Mouse (Mus musculus): ENCODE measurements around the gene Dennd2d. TPM values are rescaled to one million over a fixed set of nuclear protein-coding genes. Genes with fewer than 3 reads are reported as not detected.

Gene Dennd2d
- polyA plus RNA-seq (2012; fragmentation: generic; extraction: Trizol): under 1 TPM; 0.02 to 0.26 TPM

DNA sequence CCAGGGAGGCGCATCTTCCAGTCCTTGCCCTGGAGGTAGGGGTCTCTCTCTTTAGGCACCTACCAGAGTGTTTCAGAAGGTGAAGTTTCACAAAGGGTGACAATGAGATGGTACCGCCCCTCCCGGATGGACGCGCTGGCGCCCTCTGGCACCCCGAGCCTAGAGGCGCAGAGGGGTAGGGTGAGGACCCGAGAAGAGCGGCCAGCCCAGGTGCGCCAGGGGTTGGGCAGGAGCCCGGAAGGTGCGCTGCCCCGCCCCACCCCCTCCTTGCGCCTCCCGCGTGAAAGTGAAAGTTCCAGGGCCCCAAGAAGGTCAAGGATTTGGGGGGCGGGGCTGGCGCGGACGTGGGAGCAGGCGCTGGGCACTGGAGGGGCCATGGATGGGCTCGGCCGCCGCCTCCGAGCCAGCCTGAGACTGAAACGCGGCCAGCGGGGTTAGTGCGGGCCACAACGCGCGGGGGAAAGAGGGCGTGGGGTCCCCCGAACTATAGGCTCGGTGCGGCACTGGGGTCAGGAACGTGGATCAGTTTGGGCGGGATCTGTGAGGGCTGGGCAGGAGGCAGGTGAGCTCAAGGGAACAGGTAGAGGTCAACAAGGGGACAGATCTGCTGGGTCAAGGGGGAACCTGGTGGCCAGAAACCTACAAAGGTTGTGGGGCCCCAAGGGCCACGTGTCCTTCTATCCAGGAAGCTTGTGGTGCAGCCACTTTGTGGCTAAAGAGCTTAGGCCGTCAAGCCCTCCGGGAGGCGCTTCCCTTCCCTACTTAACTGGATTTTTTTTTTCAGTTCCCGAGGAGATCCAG is at the start of gene Dennd2d:
Gene Dennd2d, plus strand, starts transcription at position 125 of the 801 bp plus-strand sequence.

DNA sequence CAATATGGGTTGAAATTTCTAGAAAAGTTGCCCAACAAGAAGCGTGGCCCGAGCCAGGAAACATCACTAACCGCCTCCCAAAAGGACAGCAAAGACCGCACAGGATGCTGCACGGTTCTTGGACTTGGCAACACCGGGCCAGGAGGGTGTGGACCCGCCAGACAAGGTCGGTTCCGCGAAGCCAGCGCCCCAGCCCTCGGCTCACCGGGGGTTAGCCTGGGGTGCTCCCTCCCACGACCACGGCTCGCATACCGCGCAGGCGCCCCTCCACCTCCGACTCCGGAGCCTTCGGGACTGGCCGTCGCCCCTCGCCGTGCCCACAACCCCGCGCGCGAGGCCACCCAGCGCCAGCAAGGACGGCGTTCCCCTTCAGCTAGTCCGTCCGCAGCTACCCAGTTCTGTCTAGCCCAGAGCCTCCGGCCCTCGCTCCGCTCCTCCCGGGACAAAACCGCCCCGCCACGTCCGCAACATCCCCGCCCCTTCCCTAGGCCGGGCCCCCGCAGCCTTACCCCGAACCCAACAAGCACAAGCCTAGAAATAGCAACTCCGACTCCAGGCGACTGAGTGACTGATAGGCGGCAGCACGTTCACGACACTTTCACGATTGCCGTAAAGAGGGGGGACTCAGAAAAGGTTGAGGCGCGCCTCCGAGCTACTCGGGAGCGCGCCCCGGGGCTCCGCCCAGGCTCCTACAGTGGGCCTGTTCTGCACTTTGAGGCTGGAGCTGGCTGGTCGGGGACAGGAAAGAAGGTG is 65.1 kb downstream of the Dennd2d start, which contains the start of the genes Dram2 and Cept1:
Gene Dram2, plus strand, starts transcription at position 628 of the 753 bp plus-strand sequence.
Gene Cept1, minus strand, starts transcription at position 632 of the 753 bp plus-strand sequence.

Other genes starting within 250 kb of the Dennd2d start
- not detected for gene Chil6, start 76.2 kb upstream of the Dennd2d start, polyA plus RNA-seq (2012; fragmentation: generic; extraction: Trizol)
- gene Dram2, start 65.4 kb downstream of the Dennd2d start, polyA plus RNA-seq (2012; fragmentation: generic; extraction: Trizol): 1 to 10 TPM in 1 of 2 experiments, under 1 TPM in 1; 0.37 to 9.2 TPM
- 1 to 10 TPM in 1 of 2 experiments, under 1 TPM in 1; 0.78 to 8.7 TPM for gene Cept1, start 65.4 kb downstream of the Dennd2d start, polyA plus RNA-seq (2012; fragmentation: generic; extraction: Trizol)
- gene Lrif1, start 202.6 kb downstream of the Dennd2d start, polyA plus RNA-seq (2012; fragmentation: generic; extraction: Trizol): 1 to 10 TPM in 1 of 2 experiments, under 1 TPM in 1; 0.77 to 2.9 TPM